Mouse (Mus musculus) olfactory bulb, adult 2 months (tissue): ENCODE measurements around the gene Ppm1m.

Experiments used
- CTCF ChIP-seq: fragments of 200-500 bp; IDR thresholded peaks from 2 replicates; pipeline ENCODE4 v1.5.1; 2012; ENCODE audit warnings: low read depth, mild to moderate bottlenecking, low read length, moderate library complexity; ENCODE audit not compliant: insufficient read depth
- POLR2A ChIP-seq: fragments of 200-500 bp; IDR thresholded peaks from 2 replicates; pipeline ENCODE4 v1.6.1; 2012; ENCODE audit warnings: mild to moderate bottlenecking, low read depth, low read length, moderate library complexity; ENCODE audit not compliant: insufficient read depth

DNA sequence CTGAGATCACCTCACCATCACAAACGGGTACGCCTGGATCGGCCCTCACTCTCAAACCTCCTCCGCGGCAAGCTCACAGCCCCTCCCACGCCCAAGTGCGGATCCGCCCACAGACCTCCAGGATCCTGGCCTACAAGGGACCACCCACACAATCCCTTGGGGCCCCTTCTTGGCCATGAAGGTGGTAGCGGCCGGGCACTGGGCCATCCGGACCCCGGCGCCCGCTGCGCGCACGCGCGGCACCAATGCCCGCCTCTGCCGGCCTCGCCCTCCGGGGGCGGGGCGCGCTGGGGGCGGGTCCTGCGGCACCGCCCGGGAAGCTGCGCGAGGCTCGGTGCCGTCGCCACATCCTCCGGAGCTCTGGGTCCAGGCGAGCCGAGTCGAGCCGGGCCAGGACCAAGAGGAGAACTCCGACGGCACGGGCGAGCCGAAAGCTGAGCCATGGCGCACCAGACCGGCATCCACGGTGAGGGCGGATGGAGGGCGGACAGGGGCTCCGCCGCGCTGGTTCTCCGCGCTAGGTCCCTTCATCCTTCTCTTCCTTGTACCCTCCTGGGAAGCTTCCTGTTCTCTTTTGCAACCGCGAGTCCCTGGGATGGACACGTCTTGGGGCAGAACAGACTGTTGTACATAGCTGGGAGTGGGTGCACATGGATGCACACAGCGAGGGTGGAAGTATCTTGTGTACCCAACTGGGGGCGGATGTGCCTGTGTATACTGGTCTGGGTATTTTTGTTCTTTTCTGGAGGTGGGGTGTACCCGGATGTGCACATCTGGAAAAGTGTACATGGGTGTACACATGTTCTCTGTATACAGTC, 3.5 kb upstream of the Ppm1m start, which contains the start of gene Twf2:
- TF ChIP-seq CTCF (no peak), POLR2A (peak; percentile 92)
